ENCODE assay signal across 29 mouse cellular contexts in genomic region chr2:60000268-60000667, GRCm38 (mm10).
DNase-seq lines count a peak whose midpoint lies in the region; ATAC-seq lines count a peak whose summit lies in the region.
"Had no signal": no experiment of that assay in that cellular context is flagged by ENCODE, and none has a peak within 500 bp of the region (broad histone marks: within the 10 kb centered on the region; RNA-seq: fewer than 3 reads in every experiment).

No protein-coding gene starts in this region.

- H3K9ac ChIP-seq in forebrain, embryonic 11.5 days (ENCODE audit: low read length) = no peak overlapping the region
- H3K9ac ChIP-seq: embryonic facial prominence, embryonic 12.5 days; embryonic facial prominence, embryonic 15.5 days; forebrain, embryonic 12.5 days; forebrain, embryonic 15.5 days; heart, embryonic 12.5 days; heart, embryonic 15.5 days; hindbrain, embryonic 13.5 days had no signal

- H3K4me1 ChIP-seq in limb, embryonic 10.5 days = peaks cover 5% of the 10 kb centered on the region; the same call in 1 of the 2 replicates
- H3K4me1 ChIP-seq in forebrain, embryonic 11.5 days (replicated peaks; ENCODE audit: control insufficient read depth, insufficient read depth, low read length) = no peaks in the 10 kb centered on the region
- H3K4me1 ChIP-seq: embryonic facial prominence, embryonic 12.5 days; embryonic facial prominence, embryonic 15.5 days; forebrain, embryonic 12.5 days; forebrain, embryonic 15.5 days; heart, embryonic 15.5 days; hindbrain, embryonic 10.5 days; hindbrain, embryonic 13.5 days had no signal

- WGBS in limb, embryonic 10.5 days = 94% methylated on average over 4 of the region's 4 CpGs
- WGBS in forebrain, embryonic 11.5 days = 96% methylated on average over 4 of the region's 4 CpGs

- no peak for DNase-seq in frontal cortex, postnatal 10 days (ENCODE audit: low spot score in 2 of 2)
- peak; percentile 42 for DNase-seq in brain, adult 2 months (ENCODE audit: low read depth, low spot score)
- DNase-seq in limb, embryonic 10.5 days (ENCODE audit: low spot score) = peak; percentile 6
- no peak for DNase-seq in forebrain, embryonic 11.5 days (ENCODE audit: low spot score)
- DNase-seq in cerebellum, adult 11 months = no peak
- no peak for DNase-seq in kidney, postnatal 25 days
- no peak for DNase-seq in urinary bladder, postnatal 14 days (ENCODE audit: low spot score)
- DNase-seq: adrenal gland, adult 2 months; adrenal gland, postnatal 14 days; cerebellum, adult 18-20 months; cerebellum, adult 9-10 months; cerebellum, postnatal 14 days; gastrocnemius, adult 2 months; gastrocnemius, postnatal 14 days; heart, adult 18-20 months; heart, postnatal 10 days; heart, postnatal 36 days had no signal

- ATAC-seq in frontal cortex, adult (ENCODE audit: low TSS enrichment) = 0 out of 2 replicates have a peak, but pooled peaks have one; percentile 64
- no peak for ATAC-seq in forebrain, embryonic 11.5 days (replicated peaks; ENCODE audit: low FRiP score)
- ATAC-seq: forebrain, embryonic 15.5 days; hindbrain, embryonic 16.5 days; intestine, postnatal 0 days; Patski had no signal

- H3K36me3 ChIP-seq in limb, embryonic 10.5 days = peaks cover 46% of the 10 kb centered on the region
- H3K36me3 ChIP-seq in forebrain, embryonic 11.5 days (ENCODE audit: control insufficient read depth, insufficient read depth, low read length) = no peaks in the 10 kb centered on the region

- no peaks in the 10 kb centered on the region for H3K27me3 ChIP-seq in limb, embryonic 10.5 days (ENCODE audit: low read depth, poor library complexity, severe bottlenecking)
- no peaks in the 10 kb centered on the region for H3K27me3 ChIP-seq in forebrain, embryonic 11.5 days (ENCODE audit: control insufficient read depth, insufficient read depth, low read length)
- H3K27me3 ChIP-seq: embryonic facial prominence, embryonic 12.5 days; embryonic facial prominence, embryonic 15.5 days; forebrain, embryonic 12.5 days; forebrain, embryonic 15.5 days; heart, embryonic 12.5 days; heart, embryonic 15.5 days; hindbrain, embryonic 13.5 days; Patski had no signal

- no peak overlapping the region for H3K4me3 ChIP-seq in limb, embryonic 10.5 days
- H3K4me3 ChIP-seq in forebrain, embryonic 11.5 days (ENCODE audit: low read depth, low read length) = no peak overlapping the region
- H3K4me3 ChIP-seq: embryonic facial prominence, embryonic 12.5 days; embryonic facial prominence, embryonic 15.5 days; forebrain, embryonic 12.5 days; forebrain, embryonic 15.5 days; gastrocnemius, adult 2 months; heart, embryonic 12.5 days; heart, embryonic 15.5 days; hindbrain, embryonic 10.5 days; hindbrain, embryonic 13.5 days had no signal

- no peaks in the 10 kb centered on the region for H3K9me3 ChIP-seq in limb, embryonic 10.5 days (replicated peaks)
- no peaks in the 10 kb centered on the region for H3K9me3 ChIP-seq in forebrain, embryonic 11.5 days (ENCODE audit: control insufficient read depth, low read length)
- H3K9me3 ChIP-seq: embryonic facial prominence, embryonic 12.5 days; embryonic facial prominence, embryonic 15.5 days; forebrain, embryonic 12.5 days; forebrain, embryonic 15.5 days; heart, embryonic 12.5 days; heart, embryonic 15.5 days; hindbrain, embryonic 10.5 days; hindbrain, embryonic 13.5 days had no signal

- no peak overlapping the region for H3K4me2 ChIP-seq in forebrain, embryonic 11.5 days (ENCODE audit: low read depth, low read length, severe bottlenecking)
- H3K4me2 ChIP-seq: embryonic facial prominence, embryonic 12.5 days; embryonic facial prominence, embryonic 15.5 days; forebrain, embryonic 12.5 days; forebrain, embryonic 15.5 days; heart, embryonic 12.5 days; heart, embryonic 15.5 days; hindbrain, embryonic 13.5 days had no signal

- no peak overlapping the region for H3K27ac ChIP-seq in limb, embryonic 10.5 days
- H3K27ac ChIP-seq in forebrain, embryonic 11.5 days (ENCODE audit: low read depth, low read length) = no peak overlapping the region
- H3K27ac ChIP-seq: embryonic facial prominence, embryonic 12.5 days; embryonic facial prominence, embryonic 15.5 days; forebrain, embryonic 12.5 days; forebrain, embryonic 15.5 days; gastrocnemius, adult 2 months; heart, embryonic 15.5 days; hindbrain, embryonic 10.5 days; hindbrain, embryonic 13.5 days had no signal

Comparison
In these comparisons a context has a peak if more than half of its experiments do, and no peak if none do; other contexts are left out.
1. DNase-seq: peak in brain, adult 2 months (single experiment) and limb, embryonic 10.5 days (single experiment); none in frontal cortex, postnatal 10 days (0 of 2), forebrain, embryonic 11.5 days (single experiment), cerebellum, adult 11 months (single experiment), kidney, postnatal 25 days (0 of 2) and urinary bladder, postnatal 14 days (single experiment).